Mouse (Mus musculus) forebrain, embryonic 11.5 days (tissue): ENCODE data around the gene Mcur1. TPM values are rescaled to one million over a fixed set of nuclear protein-coding genes. Genes with fewer than 3 reads are reported as not detected.

Experiments used
- ATAC-seq: fragments of 200-750 bp; cut with Nextera tagmentation; replicated peaks from 2 replicates; pipeline ENCODE4 v1.8.0; 2017; ENCODE audit warnings: moderate TSS enrichment; ENCODE audit not compliant: low FRiP score
- DNase-seq: peaks from one replicate; pipeline ENCODE4 v3.0.0-alpha.2; 2017; ENCODE audit warnings: low spot score
- H3K27ac ChIP-seq: fragments of 300-500 bp; sonication (generic); 2 replicates; pipeline ENCODE4 v1.5.1; 2014; ENCODE audit warnings: low read depth, low read length
- H3K27me3 ChIP-seq: fragments of 300-500 bp; sonication (generic); 2 replicates; pipeline ENCODE4 v1.6.1; 2014; ENCODE audit warnings: mild to moderate bottlenecking, low read length, mixed read lengths; ENCODE audit not compliant: control insufficient read depth, insufficient read depth
- H3K36me3 ChIP-seq: fragments of 300-500 bp; sonication (generic); 2 replicates; pipeline ENCODE4 v1.6.1; 2014; ENCODE audit warnings: mild to moderate bottlenecking, low read length, moderate library complexity, mixed read lengths; ENCODE audit not compliant: control insufficient read depth, insufficient read depth
- H3K4me1 ChIP-seq: fragments of 300-500 bp; sonication (generic); replicated peaks from 2 replicates; pipeline ENCODE4 v1.6.1; 2014; ENCODE audit warnings: low read length, mixed read lengths; ENCODE audit not compliant: control insufficient read depth, insufficient read depth
- H3K4me2 ChIP-seq: fragments of 300-500 bp; sonication (generic); 2 replicates; pipeline ENCODE4 v1.6.1; 2014; ENCODE audit warnings: low read depth, mild to moderate bottlenecking, low read length, moderate library complexity, mixed read lengths; ENCODE audit not compliant: severe bottlenecking
- H3K4me3 ChIP-seq: fragments of 300-500 bp; sonication (generic); 2 replicates; pipeline ENCODE4 v1.5.1; 2014; ENCODE audit warnings: low read depth, low read length
- H3K9ac ChIP-seq: fragments of 300-500 bp; sonication (generic); 2 replicates; pipeline ENCODE4 v1.6.1; 2014; ENCODE audit warnings: low read length
- H3K9me3 ChIP-seq: fragments of 300-500 bp; sonication (generic); 2 replicates; pipeline ENCODE4 v1.6.1; 2016; ENCODE audit warnings: low read length, mixed read lengths; ENCODE audit not compliant: control insufficient read depth
- WGBS: fragments of 180-500 bp; shearing (Covaris S2); extraction: QIAGEN DNeasy Blood & Tissue Kit; methylation state at CpG from one replicate; pipeline ENCODE4 v1.1.7; 2014; 5-methylcytosine and 5-hydroxymethylcytosine counted together
- polyA plus RNA-seq: library from polyadenylated mRNA; unstranded; fragments of >200 nt; fragmentation: Nextera tagmentation; extraction: Ambion mirVana; gene quantifications from 2 replicates; pipeline ENCODE4 v1.2.1, GENCODE M21; 2014

Gene Mcur1
- polyA plus RNA-seq, 1 experiment from 2014 or later: 12.9 TPM

GRCm38 (mm10) chr13:43560458-43561411 lies 744 bp upstream of the Mcur1 start:
- DNase-seq (no peak), ATAC-seq (no peak)
- WGBS: 10% methylated on average over 18 of the region's 18 CpGs
- no peaks in the 10 kb centered on the region for H3K4me1 ChIP-seq
- peak overlapping the region; percentile 80 for H3K9ac ChIP-seq
- peak overlapping the region; percentile 68 for H3K4me3 ChIP-seq
- peak overlapping the region; percentile 71; the same call in 1 of the 2 replicates for H3K27ac ChIP-seq
- peak overlapping the region; percentile 96 for H3K4me2 ChIP-seq
- H3K27me3 ChIP-seq: no peaks in the 10 kb centered on the region
- no peaks in the 10 kb centered on the region for H3K36me3 ChIP-seq
- no peaks in the 10 kb centered on the region for H3K9me3 ChIP-seq

GRCm38 (mm10) chr13:43558959-43559358 lies 1.0 kb downstream of the Mcur1 start:
- ATAC-seq (no peak), DNase-seq (no peak)
- Histone ChIP-seq H3K9ac (no peak overlapping the region), H3K9me3 (no peaks in the 10 kb centered on the region), H3K27me3 (no peaks in the 10 kb centered on the region), H3K4me3 (peak overlapping the region; percentile 68), H3K27ac (no peak overlapping the region), H3K4me1 (no peaks in the 10 kb centered on the region), H3K4me2 (peak overlapping the region; percentile 96), H3K36me3 (no peaks in the 10 kb centered on the region)
- 38% methylated on average over 6 of the region's 6 CpGs for WGBS

DNA sequence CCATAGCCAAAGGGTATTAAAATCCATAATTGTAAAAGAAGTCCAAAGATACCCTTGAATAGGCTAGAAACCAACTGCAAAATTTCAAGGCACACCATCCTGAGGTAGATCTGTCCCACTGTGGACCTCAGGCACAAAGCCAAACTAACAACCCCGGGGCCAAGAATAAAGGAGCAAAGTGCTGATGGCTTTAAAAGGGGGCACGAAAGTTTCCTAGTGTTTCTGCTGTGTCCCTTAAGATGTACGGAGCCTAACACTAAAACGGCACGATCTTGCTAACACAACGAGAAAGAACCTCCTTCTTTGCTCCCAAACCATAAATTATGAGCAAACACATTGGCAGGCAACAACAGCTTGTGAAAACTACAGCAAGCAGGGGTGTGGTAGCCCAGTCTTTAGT lies 1.6 kb downstream of the Mcur1 start:
- ATAC-seq (no peak), DNase-seq (no peak)
- WGBS: 88% methylated on average over 6 of the region's 6 CpGs
- Histone ChIP-seq H3K4me2 (no peak overlapping the region; the same call in 1 of the 2 replicates), H3K27me3 (no peaks in the 10 kb centered on the region), H3K36me3 (no peaks in the 10 kb centered on the region), H3K9ac (no peak overlapping the region), H3K4me1 (no peaks in the 10 kb centered on the region), H3K27ac (no peak overlapping the region), H3K9me3 (no peaks in the 10 kb centered on the region), H3K4me3 (no peak overlapping the region)

DNA sequence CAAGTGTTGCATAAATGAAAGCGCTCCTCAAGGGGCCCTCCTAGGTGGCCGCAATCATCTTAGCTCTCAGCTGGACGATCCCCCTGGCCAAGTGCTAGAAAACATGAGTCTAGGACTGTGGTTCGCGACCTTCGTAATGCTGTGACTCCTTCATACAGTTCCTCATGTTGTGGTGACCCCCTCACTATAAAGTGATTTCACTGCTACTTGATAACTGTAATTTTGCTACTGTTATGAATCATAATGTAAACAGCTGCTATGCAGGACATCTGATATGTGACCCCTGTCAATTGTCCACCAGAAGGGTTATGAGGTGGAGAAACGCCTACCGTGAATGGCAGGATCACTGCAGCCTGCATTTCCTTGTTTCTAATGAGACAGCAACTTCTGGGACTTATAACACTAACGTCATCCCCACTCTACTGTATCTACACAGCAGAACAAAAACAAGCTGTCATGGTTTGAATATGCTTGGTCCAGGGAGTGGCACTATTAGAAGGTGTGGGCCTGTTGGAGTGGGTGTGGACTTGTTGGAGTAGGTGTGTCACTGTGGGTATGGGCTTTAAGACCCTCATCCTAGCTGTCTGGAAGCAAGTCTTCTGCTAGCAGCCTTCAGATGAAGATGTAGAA lies 3.0 kb downstream of the Mcur1 start:
- WGBS: 90% methylated on average over 9 of the region's 9 CpGs
- no peak for DNase-seq
- Histone ChIP-seq H3K27me3 (no peaks in the 10 kb centered on the region), H3K9ac (no peak overlapping the region), H3K36me3 (no peaks in the 10 kb centered on the region), H3K4me3 (no peak overlapping the region), H3K27ac (no peak overlapping the region), H3K4me1 (no peaks in the 10 kb centered on the region), H3K4me2 (no peak overlapping the region), H3K9me3 (no peaks in the 10 kb centered on the region)
- no peak for ATAC-seq

- H3K4me3 ChIP-seq: no peak overlapping the region
- DNase-seq: no peak
These were observed 4.7 kb downstream of the Mcur1 start for GRCm38 (mm10) chr13:43555321-43555720.

GRCm38 (mm10) chr13:43554827-43555226 lies 5.2 kb downstream of the Mcur1 start:
- no peak for DNase-seq
- no peaks in the 10 kb centered on the region for H3K4me1 ChIP-seq
- ATAC-seq: no peak

More at GRCm38 (mm10) chr13:43555321-43555720, 4.7 kb downstream of the Mcur1 start:
- Histone ChIP-seq H3K9me3 (no peaks in the 10 kb centered on the region), H3K27ac (no peak overlapping the region), H3K4me1 (no peaks in the 10 kb centered on the region), H3K4me2 (no peak overlapping the region), H3K9ac (no peak overlapping the region), H3K27me3 (no peaks in the 10 kb centered on the region), H3K36me3 (peaks cover under 1% of the 10 kb centered on the region; the same call in 1 of the 2 replicates)
- WGBS: 96% methylated on average over 9 of the region's 9 CpGs
- no peak for ATAC-seq

GRCm38 (mm10) chr13:43550676-43551075 lies 9.3 kb downstream of the Mcur1 start:
- 93% methylated on average over 8 of the region's 8 CpGs for WGBS
- Histone ChIP-seq H3K27ac (no peak overlapping the region), H3K36me3 (peaks cover 2% of the 10 kb centered on the region; the same call in 1 of the 2 replicates), H3K9ac (no peak overlapping the region), H3K9me3 (no peaks in the 10 kb centered on the region), H3K4me3 (no peak overlapping the region), H3K4me2 (no peak overlapping the region), H3K4me1 (no peaks in the 10 kb centered on the region), H3K27me3 (no peaks in the 10 kb centered on the region)
- no peak for ATAC-seq
- DNase-seq: peak; percentile 36

More at GRCm38 (mm10) chr13:43554827-43555226, 5.2 kb downstream of the Mcur1 start:
- H3K27me3 ChIP-seq: no peaks in the 10 kb centered on the region
- no peaks in the 10 kb centered on the region for H3K9me3 ChIP-seq
- 89% methylated on average over 7 of the region's 7 CpGs for WGBS
- no peak overlapping the region for H3K4me2 ChIP-seq
- H3K9ac ChIP-seq: no peak overlapping the region
- H3K27ac ChIP-seq: no peak overlapping the region
- H3K4me3 ChIP-seq: no peak overlapping the region
- peaks cover 2% of the 10 kb centered on the region; the same call in 1 of the 2 replicates for H3K36me3 ChIP-seq

GRCm38 (mm10) chr13:43549870-43550269 lies 10.1 kb downstream of the Mcur1 start:
- DNase-seq (peak; percentile 21), ATAC-seq (no peak)
- H3K9ac ChIP-seq: no peak overlapping the region
- H3K4me2 ChIP-seq: no peak overlapping the region
- H3K9me3 ChIP-seq: no peaks in the 10 kb centered on the region
- H3K36me3 ChIP-seq: peaks cover 2% of the 10 kb centered on the region; the same call in 1 of the 2 replicates
- WGBS: 92% methylated on average over 7 of the region's 7 CpGs
- no peak overlapping the region for H3K27ac ChIP-seq
- H3K4me1 ChIP-seq: no peaks in the 10 kb centered on the region
- H3K4me3 ChIP-seq: no peak overlapping the region
- no peaks in the 10 kb centered on the region for H3K27me3 ChIP-seq
